In the genomic region with DNA sequence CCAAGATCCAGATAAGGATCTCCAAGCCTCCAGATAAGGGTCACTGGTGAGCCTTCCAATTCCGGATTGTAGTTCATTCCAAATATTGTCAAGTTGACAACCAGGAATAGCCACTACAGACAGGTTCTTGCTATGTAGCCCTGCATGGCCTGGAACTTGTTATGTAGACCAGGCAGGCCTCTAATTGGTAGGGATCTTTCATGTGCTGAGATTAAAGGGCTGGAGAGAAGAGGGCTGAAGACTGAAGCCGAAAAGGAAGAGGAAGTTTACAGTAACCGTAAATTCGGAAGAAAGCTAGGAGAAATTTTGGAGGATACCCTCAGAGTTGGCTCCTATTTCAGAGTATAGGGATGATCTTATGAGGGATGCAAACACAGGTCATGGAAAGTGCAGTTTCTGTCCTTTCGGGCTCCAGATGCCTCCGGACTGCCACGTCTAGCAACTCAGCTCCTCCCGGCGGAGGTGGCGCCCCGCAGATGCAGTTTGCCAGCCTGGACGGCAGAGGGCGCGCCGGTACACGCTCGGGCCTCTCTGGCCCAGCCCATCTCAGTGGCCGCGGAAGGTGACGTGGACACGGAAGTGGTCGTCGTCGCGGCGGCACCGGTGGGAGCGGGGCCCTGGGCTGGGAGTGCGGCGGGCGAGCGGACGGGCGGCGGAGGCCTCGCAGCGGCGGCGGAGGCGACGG, we compare ENCODE assay signal across 8 mouse cellular contexts. TPM values are rescaled to one million over a fixed set of nuclear protein-coding genes. Genes with fewer than 3 reads are reported as not detected.
DNase-seq lines count a peak whose midpoint lies in the region; ATAC-seq and TF ChIP-seq lines count a peak whose summit lies in the region.

Lrrc59 (plus strand) TSS at position 569 of the 685 bp plus-strand sequence.

- peaks cover 24% of the 10 kb centered on the region for H3K4me1 ChIP-seq in erythroblast, embryonic 14.5 days (ENCODE audit: control insufficient read depth)
- peaks cover 10% of the 10 kb centered on the region for H3K4me1 ChIP-seq in heart, embryonic 12.5 days (replicated peaks)
- H3K4me1 ChIP-seq in kidney, postnatal 0 days (replicated peaks; ENCODE audit: insufficient read depth, low read length), result peaks cover 8% of the 10 kb centered on the region; the same call in 1 of the 2 replicates
- peaks cover 5% of the 10 kb centered on the region for H3K4me1 ChIP-seq in liver, embryonic 11.5 days (replicated peaks; ENCODE audit: control insufficient read depth, insufficient read depth, low read length)
- 0 out of 2 replicates have a peak, but pooled peaks cover 6% of the 10 kb centered on the region for H3K4me1 ChIP-seq in stomach, embryonic 14.5 days (ENCODE audit: control insufficient read depth, insufficient read depth, low read length)

- no peaks in the 10 kb centered on the region for H3K27me3 ChIP-seq in C2C12 (ENCODE audit: control insufficient read depth, insufficient read depth, insufficient read length)
- no peaks in the 10 kb centered on the region for H3K27me3 ChIP-seq in erythroblast, embryonic 14.5 days (ENCODE audit: control insufficient read depth)
- no peaks in the 10 kb centered on the region for H3K27me3 ChIP-seq in heart, embryonic 12.5 days (replicated peaks)
- no peaks in the 10 kb centered on the region for H3K27me3 ChIP-seq in kidney, postnatal 0 days (ENCODE audit: insufficient read depth, low read length)
- H3K27me3 ChIP-seq in liver, embryonic 11.5 days (replicated peaks; ENCODE audit: control insufficient read depth, insufficient read depth, low read length), result no peaks in the 10 kb centered on the region
- no peaks in the 10 kb centered on the region for H3K27me3 ChIP-seq in stomach, embryonic 14.5 days (ENCODE audit: control insufficient read depth, insufficient read depth, low read length)

- H3K79me2 ChIP-seq in C2C12 (ENCODE audit: control insufficient read depth, insufficient read depth), result peaks cover 48% of the 10 kb centered on the region

- H3K4me2 ChIP-seq in heart, embryonic 12.5 days, result peak within 1 kb of the TSS; percentile 84
- H3K4me2 ChIP-seq in kidney, postnatal 0 days (ENCODE audit: low read length), result peak within 1 kb of the TSS; percentile 94
- peak within 1 kb of the TSS; percentile 96 for H3K4me2 ChIP-seq in liver, embryonic 11.5 days
- H3K4me2 ChIP-seq in stomach, embryonic 14.5 days (replicated peaks; ENCODE audit: low read depth, low read length), result peak within 1 kb of the TSS; percentile 67

- WGBS in heart, embryonic 12.5 days, result 4% methylated on average over 38 of the region's 41 CpGs
- WGBS in kidney, postnatal 0 days, result 4% methylated on average over 41 of the region's 41 CpGs
- 2% methylated on average over 41 of the region's 41 CpGs for WGBS in liver, embryonic 11.5 days
- 4% methylated on average over 41 of the region's 41 CpGs for WGBS in stomach, embryonic 14.5 days

- peak; percentile 86 for TF ChIP-seq POLR2A in brain, embryonic 14.5 days (IDR thresholded peaks at IDR 0.05; ENCODE audit: borderline replicate concordance, extremely low read depth, insufficient read depth, insufficient read length, poor library complexity, severe bottlenecking)

- peak; percentile 99 for TF ChIP-seq CTCF in C2C12 (IDR thresholded peaks at IDR 0.05; ENCODE audit: control insufficient read depth, insufficient read depth, insufficient read length)
- TF ChIP-seq CTCF in brain, embryonic 14.5 days (IDR thresholded peaks at IDR 0.05; ENCODE audit: borderline replicate concordance, extremely low read depth, insufficient read depth, insufficient read length), result peak; percentile 99
- TF ChIP-seq CTCF in kidney, postnatal 0 days (IDR thresholded peaks at IDR 0.05; ENCODE audit: low read depth), result peak; percentile 96

- H3K9me3 ChIP-seq in erythroblast, embryonic 14.5 days (ENCODE audit: control insufficient read depth, low read length), result no peaks in the 10 kb centered on the region
- H3K9me3 ChIP-seq in heart, embryonic 12.5 days (replicated peaks), result no peaks in the 10 kb centered on the region
- no peaks in the 10 kb centered on the region for H3K9me3 ChIP-seq in kidney, postnatal 0 days (replicated peaks; ENCODE audit: low read length)
- H3K9me3 ChIP-seq in liver, embryonic 11.5 days (ENCODE audit: control insufficient read depth, low read length), result no peaks in the 10 kb centered on the region
- H3K9me3 ChIP-seq in stomach, embryonic 14.5 days (ENCODE audit: control insufficient read depth, low read depth, low read length), result no peaks in the 10 kb centered on the region

- H3ac ChIP-seq in C2C12 (ENCODE audit: control insufficient read depth, insufficient read length, low read depth), result peak within 1 kb of the TSS; percentile 96

- H3K4me3 ChIP-seq in C2C12 (ENCODE audit: insufficient read depth, poor library complexity, severe bottlenecking), result peak within 1 kb of the TSS; percentile 100
- H3K4me3 ChIP-seq in erythroblast, embryonic 14.5 days (replicated peaks), result peak within 1 kb of the TSS; percentile 73
- H3K4me3 ChIP-seq in heart, embryonic 12.5 days, result peak within 1 kb of the TSS; percentile 91
- peak within 1 kb of the TSS; percentile 94 for H3K4me3 ChIP-seq in kidney, postnatal 0 days (replicated peaks; ENCODE audit: low read depth, low read length)
- H3K4me3 ChIP-seq in liver, embryonic 11.5 days (ENCODE audit: low read depth, low read length), result peak within 1 kb of the TSS; percentile 99
- peak within 1 kb of the TSS; percentile 97 for H3K4me3 ChIP-seq in stomach, embryonic 14.5 days (ENCODE audit: low read depth, low read length)

- H3K27ac ChIP-seq in heart, embryonic 12.5 days (ENCODE audit: poor library complexity, severe bottlenecking), result peak within 1 kb of the TSS; percentile 57
- peak within 1 kb of the TSS; percentile 76 for H3K27ac ChIP-seq in kidney, postnatal 0 days
- peak within 1 kb of the TSS; percentile 71 for H3K27ac ChIP-seq in liver, embryonic 11.5 days (ENCODE audit: low read depth, low read length)
- H3K27ac ChIP-seq in stomach, embryonic 14.5 days (ENCODE audit: low read length), result peak within 1 kb of the TSS; percentile 71

- DNase-seq in brain, embryonic 14.5 days (ENCODE audit: low read depth), result peak; percentile 95
- peak; percentile 94 for DNase-seq in kidney, postnatal 0 days (ENCODE audit: low spot score)
- DNase-seq in liver, embryonic 11.5 days (ENCODE audit: low spot score), result peak; percentile 95
- peak; percentile 95 for DNase-seq in naive thymus-derived CD4-positive, alpha-beta T cell, adult 2 months (ENCODE audit: low read depth)

- H3K9ac ChIP-seq in heart, embryonic 12.5 days, result peak within 1 kb of the TSS; percentile 90
- peak within 1 kb of the TSS; percentile 93 for H3K9ac ChIP-seq in kidney, postnatal 0 days (ENCODE audit: low read depth, low read length)
- peak within 1 kb of the TSS; percentile 96 for H3K9ac ChIP-seq in liver, embryonic 11.5 days (ENCODE audit: low read depth, low read length)
- H3K9ac ChIP-seq in stomach, embryonic 14.5 days (replicated peaks; ENCODE audit: low read depth, low read length), result peak within 1 kb of the TSS; percentile 87

- H3K36me3 ChIP-seq in C2C12 (ENCODE audit: control insufficient read depth, insufficient read depth), result peaks cover 28% of the 10 kb centered on the region
- H3K36me3 ChIP-seq in erythroblast, embryonic 14.5 days (ENCODE audit: control insufficient read depth), result peaks cover 34% of the 10 kb centered on the region
- H3K36me3 ChIP-seq in heart, embryonic 12.5 days, result peaks cover 30% of the 10 kb centered on the region
- peaks cover 15% of the 10 kb centered on the region for H3K36me3 ChIP-seq in kidney, postnatal 0 days (ENCODE audit: insufficient read depth, low read length)
- peaks cover 17% of the 10 kb centered on the region for H3K36me3 ChIP-seq in liver, embryonic 11.5 days (ENCODE audit: control insufficient read depth, insufficient read depth, low read length)
- H3K36me3 ChIP-seq in stomach, embryonic 14.5 days (ENCODE audit: control insufficient read depth, insufficient read depth, low read length), result peaks cover 23% of the 10 kb centered on the region

- ATAC-seq in heart, embryonic 12.5 days (ENCODE audit: insufficient number of reproducible peaks, low FRiP score), result peak; percentile 98
- ATAC-seq in kidney, postnatal 0 days (replicated peaks; ENCODE audit: low FRiP score, low read depth), result peak; percentile 93
- ATAC-seq in liver, embryonic 11.5 days (replicated peaks; ENCODE audit: low FRiP score), result peak; percentile 97
- ATAC-seq in stomach, embryonic 14.5 days (ENCODE audit: insufficient number of reproducible peaks, insufficient read depth, low FRiP score, low read depth), result peak; percentile 95

- H3K79me3 ChIP-seq in C2C12 (ENCODE audit: low read depth), result peaks cover 40% of the 10 kb centered on the region

TF ChIP-seq in C2C12, 6 proteins besides CTCF, POLR2A, EP300 and RAD21:
- TF ChIP-seq MAX (IDR thresholded peaks at IDR 0.05) (no peak), MYOG (IDR thresholded peaks at IDR 0.05; ENCODE audit: control insufficient read depth, extremely low read depth, insufficient read length) (no peak), FOSL1 (IDR thresholded peaks at IDR 0.05; ENCODE audit: insufficient read depth, low read length, poor library complexity, severe bottlenecking) (no peak), MYOD1 (IDR thresholded peaks at IDR 0.05; ENCODE audit: control insufficient read depth, insufficient read length, low read depth) (no peak), USF1 (IDR thresholded peaks at IDR 0.05; ENCODE audit: low read depth) (no peak), CEBPB (IDR thresholded peaks at IDR 0.05; ENCODE audit: low read depth) (no peak)

RNA-seq across cellular contexts. Expression of gene Lrrc59, which starts in this region (rescaled TPM):
- polyA plus RNA-seq in C2C12 (2012; fragmentation: generic; extraction: Trizol), result 346 TPM
- polyA plus RNA-seq in brain, embryonic 14.5 days (2012; rRNA removed), result 89.6 and 112 TPM in 2 replicates
- polyA plus RNA-seq in erythroblast, embryonic 14.5 days (2012), result 4.9 and 6.1 TPM in 2 replicates
- 178 and 180 TPM in 2 replicates for polyA plus RNA-seq in heart, embryonic 12.5 days (2016; fragmentation: Nextera tagmentation; extraction: Ambion mirVana)
- 119 and 135 TPM in 2 replicates for polyA plus RNA-seq in kidney, postnatal 0 days (2015; fragmentation: Nextera tagmentation; extraction: Ambion mirVana)
- polyA plus RNA-seq in liver, embryonic 11.5 days (2014; fragmentation: Nextera tagmentation; extraction: Ambion mirVana), result 224 and 246 TPM in 2 replicates
- polyA plus RNA-seq in stomach, embryonic 14.5 days (2014; fragmentation: Nextera tagmentation; extraction: Ambion mirVana), result 147 and 157 TPM in 2 replicates

Comparison
In these comparisons a context has a peak if more than half of its experiments do, and no peak if none do; other contexts are left out.
1. Peak in every context shown above with its lines: DNase-seq, ATAC-seq, H3K4me3 ChIP-seq and H3K27ac ChIP-seq.
2. RNA of gene Lrrc59 (polyA plus RNA-seq): 346 TPM in C2C12 (single experiment), 224 to 246 TPM in liver, embryonic 11.5 days, 178 to 180 TPM in heart, embryonic 12.5 days, 147 to 157 TPM in stomach, embryonic 14.5 days, 119 to 135 TPM in kidney, postnatal 0 days and 89.6 to 112 TPM in brain, embryonic 14.5 days; 4.9 to 6.1 TPM in erythroblast, embryonic 14.5 days; every median in the first group is over 10 times any median in the second.